25 mouse cellular contexts compared by ENCODE assay signal in the genomic region with DNA sequence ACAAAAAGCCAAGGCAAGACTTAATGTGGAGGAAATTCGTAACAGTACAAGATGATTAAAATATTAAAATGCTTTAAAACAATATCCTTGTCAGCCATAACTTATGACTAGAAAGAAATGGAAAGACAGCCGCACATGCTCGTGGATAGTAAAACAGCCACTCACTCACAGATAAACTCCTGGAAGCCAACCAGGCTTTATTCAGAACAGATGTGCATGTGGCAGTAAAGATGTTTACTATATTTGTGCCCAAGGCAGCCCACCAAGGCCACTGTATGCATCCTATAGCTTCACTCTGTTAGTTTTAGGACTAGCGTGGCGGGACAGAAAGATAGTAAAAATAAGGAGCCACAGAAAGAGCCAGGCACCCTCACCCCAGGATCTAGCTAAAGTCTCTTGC.
A peak's percentile ranks its signal among the peaks of the same experiment; 100 is the strongest.
DNase-seq lines count a peak whose midpoint lies in the region; ATAC-seq and TF ChIP-seq lines count a peak whose summit lies in the region.
"Had no signal": no experiment of that assay in that cellular context is flagged by ENCODE, and none has a peak within 500 bp of the region (broad histone marks: within the 10 kb centered on the region; RNA-seq: fewer than 3 reads in every experiment).

No protein-coding gene starts in this region.

- no peaks in the 10 kb centered on the region for H3K9me3 ChIP-seq in embryonic facial prominence, embryonic 11.5 days (replicated peaks; ENCODE audit: control insufficient read depth, low read length)
- H3K9me3 ChIP-seq in embryonic facial prominence, embryonic 10.5 days = no peaks in the 10 kb centered on the region
- no peaks in the 10 kb centered on the region for H3K9me3 ChIP-seq in limb, embryonic 11.5 days (ENCODE audit: control insufficient read depth, low read length)
- H3K9me3 ChIP-seq: embryonic facial prominence, embryonic 12.5 days; forebrain, embryonic 13.5 days; forebrain, embryonic 15.5 days; G1E had no signal

- no peak overlapping the region for H3K4me2 ChIP-seq in embryonic facial prominence, embryonic 11.5 days (ENCODE audit: low read depth, low read length)
- H3K4me2 ChIP-seq in limb, embryonic 11.5 days (ENCODE audit: low read depth, severe bottlenecking) = no peak overlapping the region
- H3K4me2 ChIP-seq: embryonic facial prominence, embryonic 12.5 days; forebrain, embryonic 13.5 days; forebrain, embryonic 15.5 days had no signal

- no peak for TF ChIP-seq CTCF in heart, adult 2 months (IDR thresholded peaks at IDR 0.05)

- no peak for ATAC-seq in embryonic facial prominence, embryonic 11.5 days (replicated peaks; ENCODE audit: insufficient number of reproducible peaks, low FRiP score, low TSS enrichment, low read depth)
- ATAC-seq in limb, embryonic 11.5 days (ENCODE audit: insufficient number of reproducible peaks, low FRiP score, low TSS enrichment, low read depth) = no peak
- ATAC-seq: activated CD4-positive, CD25-positive, alpha-beta regulatory T cell, adult 4 months; CD4-positive, CD25-positive, alpha-beta regulatory T cell, adult 4 months; forebrain, embryonic 13.5 days; forebrain, embryonic 15.5 days; forebrain, postnatal 0 days; Patski had no signal

- 68% methylated on average over 5 of the region's 5 CpGs for WGBS in embryonic facial prominence, embryonic 11.5 days
- 66% methylated on average over 5 of the region's 5 CpGs for WGBS in embryonic facial prominence, embryonic 10.5 days
- 20% methylated on average over 5 of the region's 5 CpGs for WGBS in limb, embryonic 11.5 days
- WGBS in heart, adult 2 months = 88% methylated on average over 5 of the region's 5 CpGs

- intact Hi-C loops in heart, adult 2 months (cut with DNase I) = no loop called here

- no peak overlapping the region for H3K27ac ChIP-seq in embryonic facial prominence, embryonic 11.5 days (replicated peaks; ENCODE audit: low read depth, low read length)
- no peak overlapping the region for H3K27ac ChIP-seq in embryonic facial prominence, embryonic 10.5 days (replicated peaks)
- H3K27ac ChIP-seq in limb, embryonic 11.5 days (replicated peaks; ENCODE audit: low read depth, low read length) = no peak overlapping the region; the same call in 1 of the 2 replicates
- H3K27ac ChIP-seq in heart, adult 2 months = no peak overlapping the region
- H3K27ac ChIP-seq: embryonic facial prominence, embryonic 12.5 days; forebrain, embryonic 13.5 days; forebrain, embryonic 15.5 days had no signal

- H3K4me1 ChIP-seq in embryonic facial prominence, embryonic 11.5 days (ENCODE audit: control insufficient read depth, insufficient read depth, low read length) = no peaks in the 10 kb centered on the region
- H3K4me1 ChIP-seq in embryonic facial prominence, embryonic 10.5 days = peaks cover 22% of the 10 kb centered on the region
- peaks cover 5% of the 10 kb centered on the region for H3K4me1 ChIP-seq in limb, embryonic 11.5 days (ENCODE audit: control insufficient read depth, insufficient read depth, low read length)
- no peaks in the 10 kb centered on the region; the same call in none of the 2 replicates for H3K4me1 ChIP-seq in heart, adult 2 months (ENCODE audit: control insufficient read depth, insufficient read depth, low read length)

- no peak overlapping the region for H3K4me3 ChIP-seq in embryonic facial prominence, embryonic 11.5 days (ENCODE audit: low read depth, low read length)
- H3K4me3 ChIP-seq in embryonic facial prominence, embryonic 10.5 days = no peak overlapping the region
- no peak overlapping the region for H3K4me3 ChIP-seq in limb, embryonic 11.5 days (ENCODE audit: low read depth, low read length)
- H3K4me3 ChIP-seq in heart, adult 2 months = no peak overlapping the region
- H3K4me3 ChIP-seq: embryonic facial prominence, embryonic 12.5 days; forebrain, embryonic 13.5 days; forebrain, embryonic 15.5 days had no signal

- no peak for TF ChIP-seq POLR2A in heart, adult 2 months (IDR thresholded peaks at IDR 0.05; ENCODE audit: insufficient read depth, low read depth, low read length)

- DNase-seq in embryonic facial prominence, embryonic 11.5 days (ENCODE audit: low spot score) = peak; percentile 51
- DNase-seq in embryonic facial prominence, embryonic 10.5 days (ENCODE audit: low spot score) = no peak
- DNase-seq in forelimb bud, embryonic 11.5 days (ENCODE audit: low read depth, low spot score) = peak; percentile 55
- DNase-seq in limb, embryonic 11.5 days (ENCODE audit: low spot score) = peak; percentile 34
- DNase-seq in gastrocnemius, postnatal 10 days = no peak
- DNase-seq in urinary bladder, postnatal 25 days (ENCODE audit: low spot score) = no peak
- DNase-seq in heart, adult 2 months = no peak
- DNase-seq: adrenal gland, adult 8-10 months; adrenal gland, postnatal 14 days; adrenal gland, postnatal 36 days; B cell, adult 2 months; cerebellum, adult 11-12 months; cerebellum, adult 2 months; cerebellum, adult 9-10 months; cerebellum, postnatal 10 days; cerebellum, postnatal 25 days; forebrain, postnatal 0 days had no signal

- TF ChIP-seq EP300 in heart, adult 2 months (IDR thresholded peaks at IDR 0.05; ENCODE audit: insufficient read depth, low read depth, low read length) = no peak

- H3K27me3 ChIP-seq in embryonic facial prominence, embryonic 11.5 days (ENCODE audit: control insufficient read depth, insufficient read depth, low read length) = no peaks in the 10 kb centered on the region
- no peaks in the 10 kb centered on the region for H3K27me3 ChIP-seq in embryonic facial prominence, embryonic 10.5 days (replicated peaks; ENCODE audit: low read depth, poor library complexity, severe bottlenecking)
- no peaks in the 10 kb centered on the region for H3K27me3 ChIP-seq in limb, embryonic 11.5 days (ENCODE audit: control insufficient read depth, insufficient read depth, low read length)
- H3K27me3 ChIP-seq in heart, adult 2 months (ENCODE audit: control insufficient read depth, insufficient read depth, low read length) = no peaks in the 10 kb centered on the region
- H3K27me3 ChIP-seq: CH12.LX; embryonic facial prominence, embryonic 12.5 days; forebrain, embryonic 13.5 days; forebrain, embryonic 15.5 days; Patski had no signal

- H3K9ac ChIP-seq in embryonic facial prominence, embryonic 11.5 days (replicated peaks; ENCODE audit: low read length) = no peak overlapping the region
- no peak overlapping the region for H3K9ac ChIP-seq in limb, embryonic 11.5 days (ENCODE audit: low read length)
- H3K9ac ChIP-seq in heart, adult 2 months (ENCODE audit: low read depth, low read length) = no peak overlapping the region
- H3K9ac ChIP-seq: embryonic facial prominence, embryonic 12.5 days; forebrain, embryonic 13.5 days; forebrain, embryonic 15.5 days; forebrain, postnatal 0 days had no signal

- peaks cover under 1% of the 10 kb centered on the region for H3K79me2 ChIP-seq in heart, adult 2 months (replicated peaks; ENCODE audit: control insufficient read depth, insufficient read depth, low read length)

- H3K36me3 ChIP-seq in embryonic facial prominence, embryonic 11.5 days (replicated peaks; ENCODE audit: control insufficient read depth, insufficient read depth, low read depth, low read length) = no peaks in the 10 kb centered on the region
- H3K36me3 ChIP-seq in embryonic facial prominence, embryonic 10.5 days (replicated peaks) = no peaks in the 10 kb centered on the region
- no peaks in the 10 kb centered on the region for H3K36me3 ChIP-seq in limb, embryonic 11.5 days (ENCODE audit: control insufficient read depth, insufficient read depth, low read length)
- no peaks in the 10 kb centered on the region for H3K36me3 ChIP-seq in heart, adult 2 months (ENCODE audit: control insufficient read depth, insufficient read depth, low read length)
- H3K36me3 ChIP-seq: embryonic facial prominence, embryonic 12.5 days; forebrain, embryonic 15.5 days; G1E had no signal

Comparison
In these comparisons a context has a peak if more than half of its experiments do, and no peak if none do; other contexts are left out.
1. DNase-seq: peak in embryonic facial prominence, embryonic 11.5 days (single experiment), forelimb bud, embryonic 11.5 days (single experiment) and limb, embryonic 11.5 days (single experiment); none in embryonic facial prominence, embryonic 10.5 days (single experiment), gastrocnemius, postnatal 10 days (single experiment), urinary bladder, postnatal 25 days (single experiment) and heart, adult 2 months (0 of 2).